ENCODE assay signal across 7 mouse cellular contexts in genomic region chr8:77379300-77379699, GRCm38 (mm10).
A peak's percentile ranks its signal among the peaks of the same experiment; 100 is the strongest.
DNase-seq lines count a peak whose midpoint lies in the region; ATAC-seq and TF ChIP-seq lines count a peak whose summit lies in the region.

No protein-coding gene starts in this region.

- H3K36me3 ChIP-seq in kidney, adult 2 months (ENCODE audit: control insufficient read depth, insufficient read depth, low read length) = no peaks in the 10 kb centered on the region
- peaks cover 39% of the 10 kb centered on the region for H3K36me3 ChIP-seq in kidney, embryonic 15.5 days
- peaks cover 28% of the 10 kb centered on the region for H3K36me3 ChIP-seq in embryonic facial prominence, embryonic 10.5 days (replicated peaks)

- DNase-seq in kidney, adult 2 months = no peak
- DNase-seq in R1 (ENCODE audit: low read depth, low spot score) = peak; percentile 77
- peak; percentile 64 for DNase-seq in embryonic facial prominence, embryonic 10.5 days (ENCODE audit: low spot score)
- peak; percentile 33 for DNase-seq in lung, postnatal 36 days
- DNase-seq in ovary, postnatal 36 days (ENCODE audit: low spot score) = no peak

- H3K4me1 ChIP-seq in kidney, adult 2 months (ENCODE audit: control insufficient read depth, insufficient read depth, low read length) = 0 out of 2 replicates have a peak, but pooled peaks cover 3% of the 10 kb centered on the region
- no peaks in the 10 kb centered on the region for H3K4me1 ChIP-seq in kidney, embryonic 15.5 days
- H3K4me1 ChIP-seq in embryonic facial prominence, embryonic 10.5 days = peaks cover 8% of the 10 kb centered on the region

- no peak overlapping the region for H3K4me3 ChIP-seq in kidney, adult 2 months (ENCODE audit: insufficient read depth, low read depth, low read length)
- no peak overlapping the region for H3K4me3 ChIP-seq in kidney, embryonic 15.5 days (replicated peaks)
- no peak overlapping the region for H3K4me3 ChIP-seq in embryonic facial prominence, embryonic 10.5 days

- WGBS in kidney, adult 2 months = 72% methylated on average over 11 of the region's 11 CpGs
- WGBS in kidney, embryonic 15.5 days = 66% methylated on average over 11 of the region's 11 CpGs
- WGBS in embryonic facial prominence, embryonic 10.5 days = 56% methylated on average over 11 of the region's 11 CpGs

- no peak for ATAC-seq in kidney, embryonic 15.5 days (replicated peaks; ENCODE audit: low FRiP score)
- no peak for ATAC-seq in frontal cortex, adult (ENCODE audit: low TSS enrichment)

- no peak for TF ChIP-seq POLR2A in kidney, adult 2 months (IDR thresholded peaks at IDR 0.05; ENCODE audit: low read depth, low read length)

- H3K4me2 ChIP-seq in kidney, embryonic 15.5 days = no peak overlapping the region

- no peaks in the 10 kb centered on the region for H3K27me3 ChIP-seq in kidney, adult 2 months (replicated peaks; ENCODE audit: control insufficient read depth, insufficient read depth, low read length)
- no peaks in the 10 kb centered on the region for H3K27me3 ChIP-seq in kidney, embryonic 15.5 days
- H3K27me3 ChIP-seq in embryonic facial prominence, embryonic 10.5 days (replicated peaks; ENCODE audit: low read depth, poor library complexity, severe bottlenecking) = no peaks in the 10 kb centered on the region

- no peak overlapping the region for H3K27ac ChIP-seq in kidney, adult 2 months (ENCODE audit: insufficient read depth, low read depth, low read length)
- H3K27ac ChIP-seq in kidney, embryonic 15.5 days = no peak overlapping the region
- H3K27ac ChIP-seq in embryonic facial prominence, embryonic 10.5 days (replicated peaks) = no peak overlapping the region

- peak; percentile 41; the same call in 1 of the 2 replicates for TF ChIP-seq CTCF in kidney, adult 2 months (conservative IDR thresholded peaks at IDR 0.05; ENCODE audit: insufficient read depth, insufficient read length, low read depth, low read length)

- H3K9ac ChIP-seq in kidney, embryonic 15.5 days = no peak overlapping the region

- H3K9me3 ChIP-seq in kidney, embryonic 15.5 days (replicated peaks) = no peaks in the 10 kb centered on the region
- H3K9me3 ChIP-seq in embryonic facial prominence, embryonic 10.5 days = no peaks in the 10 kb centered on the region

Comparison
In these comparisons a context has a peak if more than half of its experiments do, and no peak if none do; other contexts are left out.
1. DNase-seq: peak in R1 (single experiment), embryonic facial prominence, embryonic 10.5 days (single experiment) and lung, postnatal 36 days (single experiment); none in kidney, adult 2 months (single experiment) and ovary, postnatal 36 days (single experiment).